Mouse (Mus musculus): ENCODE results near the gene Actr2. TPM values are rescaled to one million over a fixed set of nuclear protein-coding genes. Genes with fewer than 3 reads are reported as not detected.
"Not testable (repeated sequence)": the region's sequence is repeated elsewhere in the genome, so short reads cannot be mapped to it uniquely, and the experiment has no call there.

Actr2 gene
- total and polyA plus RNA-seq, 2 experiments from 2014 or later: 70.4 to 193 TPM

- H3K4me1 ChIP-seq (ENCODE audit: insufficient read depth, low read length): peaks cover 2% of the 10 kb centered on the region
- no peak overlapping the region for H3K9ac ChIP-seq (replicated peaks; ENCODE audit: low read length, poor library complexity, severe bottlenecking)
- no peak overlapping the region for H3K4me3 ChIP-seq (ENCODE audit: low read depth, low read length)
- WGBS: 77% methylated on average over 6 of the region's 6 CpGs
- H3K27me3 ChIP-seq (ENCODE audit: insufficient read depth, low read length): no peaks in the 10 kb centered on the region
- DNase-seq (ENCODE audit: low spot score) (no peak), ATAC-seq (ENCODE audit: low FRiP score) (no peak)
- no peak for TF ChIP-seq CTCF (IDR thresholded peaks at IDR 0.05)
- H3K4me2 ChIP-seq (ENCODE audit: low read depth, low read length, poor library complexity, severe bottlenecking): no peak overlapping the region
- H3K36me3 ChIP-seq (ENCODE audit: insufficient read depth, low read length): no peaks in the 10 kb centered on the region
- H3K27ac ChIP-seq (ENCODE audit: low read depth, low read length): no peak overlapping the region
- no peaks in the 10 kb centered on the region for H3K9me3 ChIP-seq (ENCODE audit: low read length)
Measured at GRCm38 (mm10) chr11:20033541-20034160, 79.1 kb downstream of the Actr2 start.

- Histone ChIP-seq H3K4me1 (ENCODE audit: insufficient read depth, low read length) (no peaks in the 10 kb centered on the region), H3K36me3 (ENCODE audit: insufficient read depth, low read length) (no peaks in the 10 kb centered on the region; the same call in 1 of the 2 replicates), H3K9me3 (ENCODE audit: low read length) (no peaks in the 10 kb centered on the region), H3K4me3 (ENCODE audit: low read depth, low read length) (no peak overlapping the region), H3K9ac (replicated peaks; ENCODE audit: low read length, poor library complexity, severe bottlenecking) (no peak overlapping the region), H3K27me3 (ENCODE audit: insufficient read depth, low read length) (no peaks in the 10 kb centered on the region), H3K27ac (ENCODE audit: low read depth, low read length) (no peak overlapping the region), H3K4me2 (ENCODE audit: low read depth, low read length, poor library complexity, severe bottlenecking) (no peak overlapping the region)
- 43% methylated on average over 8 of the region's 8 CpGs for WGBS
- ATAC-seq (ENCODE audit: low FRiP score) (no peak), DNase-seq (ENCODE audit: low spot score) (no peak)
- TF ChIP-seq CTCF (IDR thresholded peaks at IDR 0.05): peak; percentile 66
Measured at GRCm38 (mm10) chr11:20031536-20031935, 81.2 kb downstream of the Actr2 start.

GRCm38 (mm10) chr11:20030973-20031372 is 81.7 kb downstream of the Actr2 start:
- not testable (repeated sequence) for H3K4me3 ChIP-seq (ENCODE audit: low read depth, low read length); H3K9ac ChIP-seq (replicated peaks; ENCODE audit: low read length, poor library complexity, severe bottlenecking); DNase-seq (ENCODE audit: low spot score); H3K27me3 ChIP-seq (ENCODE audit: insufficient read depth, low read length); H3K36me3 ChIP-seq (ENCODE audit: insufficient read depth, low read length); H3K27ac ChIP-seq (ENCODE audit: low read depth, low read length); H3K4me2 ChIP-seq (ENCODE audit: low read depth, low read length, poor library complexity, severe bottlenecking); ATAC-seq (ENCODE audit: low FRiP score); H3K9me3 ChIP-seq (ENCODE audit: low read length); H3K4me1 ChIP-seq (ENCODE audit: insufficient read depth, low read length)
- WGBS: 93% methylated on average over 5 of the region's 5 CpGs

- ATAC-seq (ENCODE audit: low FRiP score): no peak
- no peaks in the 10 kb centered on the region for H3K9me3 ChIP-seq (ENCODE audit: low read length)
- H3K4me2 ChIP-seq (ENCODE audit: low read depth, low read length, poor library complexity, severe bottlenecking): no peak overlapping the region
- DNase-seq (ENCODE audit: low spot score): no peak
- H3K27me3 ChIP-seq (ENCODE audit: insufficient read depth, low read length): no peaks in the 10 kb centered on the region
- H3K27ac ChIP-seq (ENCODE audit: low read depth, low read length): no peak overlapping the region
- peaks cover 10% of the 10 kb centered on the region for H3K36me3 ChIP-seq (ENCODE audit: insufficient read depth, low read length)
- no peaks in the 10 kb centered on the region for H3K4me1 ChIP-seq (ENCODE audit: insufficient read depth, low read length)
- H3K4me3 ChIP-seq (ENCODE audit: low read depth, low read length): no peak overlapping the region
- H3K9ac ChIP-seq (replicated peaks; ENCODE audit: low read length, poor library complexity, severe bottlenecking): no peak overlapping the region
- 93% methylated on average over 4 of the region's 4 CpGs for WGBS
- TF ChIP-seq CTCF (IDR thresholded peaks at IDR 0.05): no peak
Measured at GRCm38 (mm10) chr11:20029014-20029413, 83.7 kb downstream of the Actr2 start.

GRCm38 (mm10) chr11:20028396-20028795 is 84.3 kb downstream of the Actr2 start:
- 91% methylated on average over 6 of the region's 6 CpGs for WGBS

GRCm38 (mm10) chr11:20027719-20028118 is 85.0 kb downstream of the Actr2 start:
- ATAC-seq (ENCODE audit: low FRiP score): no peak
- 86% methylated on average over 9 of the region's 9 CpGs for WGBS
- Histone ChIP-seq H3K36me3 (ENCODE audit: insufficient read depth, low read length) (peaks cover 10% of the 10 kb centered on the region), H3K9me3 (ENCODE audit: low read length) (no peaks in the 10 kb centered on the region), H3K4me2 (ENCODE audit: low read depth, low read length, poor library complexity, severe bottlenecking) (no peak overlapping the region), H3K4me1 (ENCODE audit: insufficient read depth, low read length) (no peaks in the 10 kb centered on the region), H3K27me3 (ENCODE audit: insufficient read depth, low read length) (no peaks in the 10 kb centered on the region), H3K4me3 (ENCODE audit: low read depth, low read length) (no peak overlapping the region), H3K27ac (ENCODE audit: low read depth, low read length) (no peak overlapping the region), H3K9ac (replicated peaks; ENCODE audit: low read length, poor library complexity, severe bottlenecking) (no peak overlapping the region)
- TF ChIP-seq CTCF (IDR thresholded peaks at IDR 0.05): no peak
- no peak for DNase-seq (ENCODE audit: low spot score)

More at GRCm38 (mm10) chr11:20028396-20028795, 84.3 kb downstream of the Actr2 start:
- DNase-seq (ENCODE audit: low spot score): no peak
- H3K4me1 ChIP-seq (ENCODE audit: insufficient read depth, low read length): no peaks in the 10 kb centered on the region
- no peak overlapping the region for H3K4me3 ChIP-seq (ENCODE audit: low read depth, low read length)
- H3K9ac ChIP-seq (replicated peaks; ENCODE audit: low read length, poor library complexity, severe bottlenecking): no peak overlapping the region
- H3K27me3 ChIP-seq (ENCODE audit: insufficient read depth, low read length): no peaks in the 10 kb centered on the region
- ATAC-seq (ENCODE audit: low FRiP score): no peak
- H3K9me3 ChIP-seq (ENCODE audit: low read length): no peaks in the 10 kb centered on the region
- H3K4me2 ChIP-seq (ENCODE audit: low read depth, low read length, poor library complexity, severe bottlenecking): no peak overlapping the region
- peaks cover 10% of the 10 kb centered on the region for H3K36me3 ChIP-seq (ENCODE audit: insufficient read depth, low read length)
- no peak overlapping the region for H3K27ac ChIP-seq (ENCODE audit: low read depth, low read length)
- TF ChIP-seq CTCF (IDR thresholded peaks at IDR 0.05): no peak

Data from midbrain, postnatal 0 days (tissue).